Mouse (Mus musculus): ENCODE measurements at regions not wholly inside any gene's neighbourhood (a gene's known extent, or its start where the extent isn't known, plus 50 kb on each side); places are given as distances from the start of the nearest gene placed in this dataset.

DNA sequence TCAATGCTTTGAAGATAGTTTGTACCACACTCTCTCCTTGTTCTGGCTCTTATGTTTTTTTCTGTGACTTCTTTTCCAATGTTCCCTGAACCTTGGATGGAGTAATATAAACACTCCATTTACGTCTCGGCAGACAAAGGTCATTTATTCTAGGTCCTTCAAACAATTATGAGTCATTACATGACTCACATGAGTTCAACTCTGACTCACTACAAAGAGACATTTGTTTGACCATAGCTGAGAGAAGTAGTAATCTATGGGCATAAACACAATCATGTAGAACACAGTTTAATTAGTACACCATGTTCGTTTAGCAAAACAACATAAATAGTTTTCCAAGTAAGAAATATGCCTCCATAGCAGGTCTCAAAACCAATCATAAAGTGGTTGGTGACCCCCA, 59.6 kb upstream of the Hmgcll1 start:
- DNase-seq = no peak
- intact Hi-C loops (cut with DNase I) = no loop called here

DNA sequence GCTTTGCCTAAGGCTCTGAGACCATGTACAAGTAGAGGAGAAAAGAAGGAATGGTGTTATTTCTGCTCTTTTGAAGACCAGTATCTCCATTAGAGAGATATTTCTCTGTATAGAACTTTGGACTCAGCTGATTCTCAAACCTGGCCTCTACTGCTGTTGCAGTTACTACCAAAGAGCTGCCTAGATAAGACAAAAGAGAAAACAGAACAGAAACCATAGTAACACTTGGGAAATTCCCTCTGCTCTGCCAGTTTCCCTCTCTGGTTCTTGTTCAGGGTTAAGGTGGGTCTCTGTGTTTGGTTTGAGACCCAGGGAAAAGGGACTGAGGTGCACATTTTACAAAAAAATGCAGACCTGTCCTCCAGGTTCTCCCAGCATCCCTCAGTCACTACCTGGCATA, 58.3 kb upstream of the Hmgcll1 start:
- intact Hi-C loops (cut with DNase I) = no loop called here
- no peak for DNase-seq

DNA sequence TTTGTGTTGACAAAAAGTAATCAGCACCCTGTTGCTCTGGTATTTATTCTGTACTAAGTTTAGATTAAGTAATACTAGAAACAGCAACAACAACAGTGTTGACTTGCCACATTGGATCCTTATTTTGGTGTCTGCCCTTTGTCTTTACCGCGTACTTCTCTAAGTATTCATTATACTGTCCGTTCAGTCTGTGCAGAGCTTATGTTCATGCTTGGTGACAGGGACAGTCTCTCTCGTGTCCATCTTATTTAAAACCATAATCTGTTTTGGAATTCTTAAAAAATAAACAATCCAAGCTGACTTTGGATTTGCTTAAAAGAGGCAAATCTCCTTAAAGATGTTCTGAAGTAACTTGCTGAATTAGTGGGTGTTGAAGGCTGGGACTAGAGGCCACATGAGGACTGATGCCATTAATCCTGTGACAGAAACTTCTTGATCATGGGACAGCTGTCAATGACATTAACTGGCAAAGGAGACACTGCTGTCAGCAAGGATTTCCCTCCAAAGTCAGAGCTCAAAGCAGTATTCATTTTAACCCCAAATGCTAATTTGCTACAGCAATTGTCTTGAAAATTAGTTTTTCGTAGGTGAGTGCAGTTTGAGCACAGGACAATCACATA, 55.8 kb upstream of the Hmgcll1 start:
- intact Hi-C loops (cut with DNase I) = no loop called here

DNA sequence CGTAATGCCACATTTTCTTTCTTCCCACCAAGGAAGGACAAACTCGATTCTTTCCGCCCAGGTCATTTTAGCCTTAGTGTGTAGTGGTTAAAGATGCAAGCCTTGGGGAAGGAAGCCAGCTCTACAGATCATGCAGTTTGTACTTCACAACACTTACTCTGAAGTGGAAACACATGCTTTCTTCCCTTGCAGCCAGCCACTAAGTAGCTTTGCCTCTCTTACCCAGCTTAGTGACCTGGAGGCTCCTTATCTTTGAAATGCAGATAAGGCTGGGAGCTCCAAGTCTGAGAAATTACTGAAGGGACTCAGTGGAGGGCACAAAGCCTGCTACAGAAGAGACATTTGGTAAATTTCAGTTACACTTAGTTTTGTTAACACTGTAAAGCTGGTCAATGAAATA, 54.9 kb upstream of the Hmgcll1 start:
- DNase-seq = peak; percentile 15
- intact Hi-C loops (cut with DNase I) = no loop called here

More for the DNA sequence above, 55.8 kb upstream of the Hmgcll1 start:
- DNase-seq = no peak

DNA sequence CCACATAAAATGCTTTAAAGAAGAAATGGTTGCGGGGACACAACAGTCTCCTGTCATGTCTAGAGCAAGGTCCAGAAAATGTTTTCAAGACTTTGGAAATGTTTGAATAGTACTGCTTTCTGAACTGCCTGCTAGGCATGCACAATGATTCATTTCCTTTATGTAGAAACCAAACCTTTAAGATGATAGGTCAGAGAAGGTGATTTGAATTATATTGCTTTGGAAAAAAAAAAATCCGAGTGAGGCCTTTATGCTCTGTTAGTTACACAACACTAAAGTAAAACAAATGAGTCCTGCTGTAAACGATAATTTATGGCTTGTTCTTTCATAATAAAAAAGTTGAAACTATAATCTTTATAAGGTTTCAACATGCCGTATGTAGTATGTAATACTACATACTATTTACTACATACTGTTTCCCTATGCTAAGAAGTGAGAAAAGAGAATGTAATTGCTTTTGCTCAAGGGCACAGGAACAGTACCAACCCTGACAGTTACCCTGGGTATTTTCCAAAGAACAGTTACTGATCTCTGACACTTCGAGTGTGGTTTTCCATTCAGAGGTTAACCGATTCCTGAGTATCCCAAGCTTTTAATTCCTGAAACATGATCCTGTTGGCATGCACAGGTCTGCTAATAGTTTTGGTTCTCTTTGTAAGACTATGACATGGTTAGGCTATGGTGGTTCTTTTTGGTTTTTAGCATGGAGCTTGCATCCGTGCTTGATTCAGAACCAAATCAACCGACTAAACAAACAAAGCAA, 53.9 kb upstream of the Hmgcll1 start:
- intact Hi-C loops (cut with DNase I) = no loop called here
- no peak for DNase-seq
